Mouse (Mus musculus) left cerebral cortex, adult 9 months (tissue): ENCODE measurements around the gene Erv3.
"Not testable (repeated sequence)": the region's sequence is repeated elsewhere in the genome, so short reads cannot be mapped to it uniquely, and the experiment has no call there.

Experiments
- DNase-seq, 2 experiments: peaks; one replicate each; pipeline ENCODE4 v3.0.0; 2022; ENCODE audit warnings: low spot score in 2 of 2

Erv3 gene

DNA sequence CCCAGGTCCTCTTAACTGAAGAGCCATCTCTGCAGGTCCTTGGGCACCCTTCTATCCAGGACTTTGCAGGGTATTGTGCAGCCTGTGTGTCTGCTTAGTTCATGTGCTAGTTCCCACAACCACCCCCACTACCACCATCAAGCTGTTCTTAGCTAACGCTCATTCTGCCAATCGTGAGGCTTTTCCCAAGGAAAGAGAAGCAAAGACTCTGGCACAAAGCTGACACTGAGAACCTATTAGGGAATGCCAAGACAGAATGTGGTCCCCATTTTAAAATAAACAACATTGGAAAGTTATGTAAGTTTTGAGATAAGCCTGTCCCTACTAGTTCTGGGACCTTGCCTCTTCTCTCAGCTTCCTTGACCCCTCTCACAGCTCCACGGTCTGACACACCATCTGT is 3.9 kb upstream of the Erv3 start:
- DNase-seq = no peak

GRCm38 (mm10) chr2:131862617-131863275 is 3.2 kb upstream of the Erv3 start:
- no peak for DNase-seq

DNA sequence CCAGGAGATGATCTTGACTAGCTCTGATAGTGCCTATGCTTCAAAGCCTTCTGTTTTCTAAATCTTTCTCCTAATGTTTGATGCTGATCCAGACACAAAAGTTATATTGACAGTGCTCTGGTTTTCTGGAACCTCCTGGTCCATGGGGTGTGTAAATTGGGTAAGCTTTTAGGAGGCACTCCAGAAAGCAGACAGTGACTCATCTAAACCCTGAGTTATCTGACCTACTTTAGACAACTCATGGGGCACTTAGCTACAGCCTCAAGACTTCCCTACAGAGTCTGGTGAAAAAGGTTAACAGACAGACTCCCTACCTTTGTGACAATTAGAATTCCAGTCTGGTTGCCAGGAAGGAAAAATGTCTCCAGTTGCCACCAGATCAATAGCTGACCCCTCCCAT is 1.7 kb downstream of the Erv3 start:
- DNase-seq = no peak

DNA sequence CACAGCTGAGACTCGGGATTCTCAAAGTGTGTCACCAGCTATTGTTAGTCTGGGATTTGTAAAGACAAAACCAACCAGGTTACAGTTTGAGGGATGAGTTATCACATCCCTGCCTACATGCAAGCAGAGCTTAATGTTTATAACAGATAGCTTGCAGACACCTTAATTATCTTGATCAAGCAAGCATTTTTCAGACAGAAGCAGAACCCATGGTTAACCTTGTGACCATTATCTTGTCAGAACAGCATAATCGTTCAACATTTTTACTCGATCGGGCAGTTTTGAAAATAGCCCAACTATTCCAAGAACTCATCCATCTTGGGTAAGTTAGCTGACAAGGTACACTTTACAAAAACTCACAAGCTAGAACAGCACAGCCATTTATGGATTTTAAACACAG is 5.8 kb downstream of the Erv3 start:
- no peak for DNase-seq

DNA sequence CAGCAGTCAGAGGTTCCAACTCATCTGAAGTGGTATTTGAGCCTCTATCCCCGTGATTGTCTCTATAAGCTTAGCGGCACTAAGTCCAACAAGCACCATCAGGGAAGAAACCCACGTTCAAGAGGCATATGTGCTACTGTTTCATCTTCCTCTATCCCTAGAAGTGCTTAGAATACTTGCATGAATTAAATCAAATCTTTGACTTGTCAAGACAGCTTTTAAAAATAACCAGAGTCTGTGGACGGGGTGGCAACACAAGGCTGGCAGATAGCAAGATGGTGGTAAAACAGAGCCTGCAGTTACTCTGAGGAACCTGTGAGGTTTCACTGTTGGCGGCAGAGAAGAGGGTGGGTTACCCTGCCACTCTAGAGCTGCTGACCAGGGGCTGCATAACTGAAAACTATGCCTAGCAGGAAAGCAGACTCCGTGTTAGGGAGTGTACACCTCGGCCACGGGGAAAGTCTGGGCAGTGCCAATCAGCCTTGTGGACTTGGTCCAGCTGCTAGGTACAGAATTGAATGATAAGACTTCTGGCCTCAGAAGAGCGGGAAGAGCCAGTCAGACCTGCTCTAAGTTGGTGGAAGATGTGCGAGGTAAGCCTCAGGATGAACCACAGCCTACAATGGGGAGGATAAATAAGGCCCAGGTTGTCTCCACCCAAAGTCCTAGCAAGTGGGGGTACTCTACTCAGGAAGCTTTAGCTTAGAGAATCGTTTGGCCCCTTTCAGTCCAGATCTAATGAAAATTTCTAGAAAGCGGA is 8.0 kb downstream of the Erv3 start:
- no peak for DNase-seq

DNA sequence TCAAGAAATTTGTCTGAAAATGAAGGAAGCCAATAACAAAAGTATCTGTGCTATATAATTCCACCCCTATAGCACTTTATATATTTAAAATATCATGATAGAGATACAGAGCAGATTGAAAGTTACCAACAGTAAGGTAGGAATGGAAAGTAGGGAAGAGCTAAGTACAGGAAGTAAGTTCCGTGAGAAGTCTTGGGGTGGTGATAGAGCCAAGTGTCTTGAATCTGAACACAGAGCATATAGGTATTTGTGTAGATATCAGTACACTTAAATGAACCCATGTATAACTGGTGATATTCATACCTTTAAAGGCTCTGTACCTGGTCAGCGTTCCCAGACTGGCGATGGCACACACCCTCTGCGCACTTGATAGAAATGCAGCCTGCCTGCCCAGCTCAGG is 9.5 kb downstream of the Erv3 start:
- DNase-seq = no peak

DNA sequence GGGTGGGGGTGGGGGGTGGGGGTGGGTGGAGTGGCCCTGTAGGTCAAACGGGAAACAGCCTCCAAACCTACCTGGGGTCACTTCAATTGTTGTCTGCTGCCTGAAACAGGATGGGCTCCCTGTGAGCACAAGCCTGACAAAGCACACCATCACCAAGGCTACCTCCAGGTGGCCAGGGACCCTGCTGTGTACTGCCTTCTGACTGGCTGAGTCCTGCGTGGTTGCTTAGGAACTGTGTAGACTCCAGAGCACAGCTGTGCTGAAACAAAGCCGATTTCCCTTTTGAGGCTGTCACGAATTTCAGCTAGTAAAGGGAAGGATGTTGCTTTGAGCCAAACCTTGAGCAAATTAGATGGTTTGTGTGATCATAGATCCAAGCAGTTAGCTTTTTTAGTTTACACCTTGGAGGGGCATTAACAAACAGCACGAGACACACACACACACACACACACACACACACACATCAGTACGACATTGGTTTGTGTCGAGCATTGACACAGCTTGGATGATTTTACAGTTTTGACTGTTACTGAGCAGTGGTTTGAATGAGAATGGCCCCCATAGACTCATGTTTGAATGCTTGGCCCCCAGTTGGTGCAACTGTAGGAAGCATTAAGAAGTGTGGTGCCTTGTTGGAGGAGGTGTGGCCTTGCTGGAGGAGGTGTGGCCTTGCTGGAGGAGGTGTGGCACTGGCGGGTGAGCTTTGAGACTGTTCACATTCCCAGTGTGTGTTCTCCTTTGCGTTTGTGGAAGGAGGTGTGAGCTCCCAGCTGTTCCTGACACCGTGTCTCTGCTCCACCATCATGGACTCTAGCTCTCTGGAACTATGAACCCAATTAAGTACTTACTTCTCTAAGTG is 11.8 kb downstream of the Erv3 start:
- peak; percentile 66 to 70 for DNase-seq

- DNase-seq = no peak
These were observed 12.7 kb downstream of the Erv3 start for GRCm38 (mm10) chr2:131846811-131847210.

- DNase-seq = no peak
These were observed 13.3 kb downstream of the Erv3 start for GRCm38 (mm10) chr2:131846132-131846710.

GRCm38 (mm10) chr2:131845671-131846070 is 13.9 kb downstream of the Erv3 start:
- DNase-seq = no peak

GRCm38 (mm10) chr2:131842568-131842967 is 17.0 kb downstream of the Erv3 start:
- DNase-seq = no peak

DNA sequence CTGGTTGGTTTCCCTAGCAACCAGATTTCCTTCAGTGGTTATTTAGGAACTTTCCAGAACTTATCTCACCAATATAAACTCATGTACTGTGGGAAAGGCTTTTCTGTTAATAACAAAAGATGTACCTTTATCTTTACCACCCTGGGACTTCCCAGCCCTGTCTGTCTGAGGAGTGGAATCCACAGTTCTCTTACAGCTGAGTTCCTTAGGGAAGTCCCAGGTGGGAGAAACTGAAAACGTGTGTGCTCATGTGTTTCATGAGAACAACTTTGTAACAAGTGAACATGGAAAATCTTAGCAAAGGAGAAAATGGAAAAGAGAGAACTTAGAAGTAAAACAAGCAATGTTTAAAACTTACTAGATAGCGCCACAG is 18.2 kb downstream of the Erv3 start:
- no peak for DNase-seq

GRCm38 (mm10) chr2:131840611-131841320 is 18.8 kb downstream of the Erv3 start:
- DNase-seq = peak in 1 of 2 experiments; percentile 39

DNA sequence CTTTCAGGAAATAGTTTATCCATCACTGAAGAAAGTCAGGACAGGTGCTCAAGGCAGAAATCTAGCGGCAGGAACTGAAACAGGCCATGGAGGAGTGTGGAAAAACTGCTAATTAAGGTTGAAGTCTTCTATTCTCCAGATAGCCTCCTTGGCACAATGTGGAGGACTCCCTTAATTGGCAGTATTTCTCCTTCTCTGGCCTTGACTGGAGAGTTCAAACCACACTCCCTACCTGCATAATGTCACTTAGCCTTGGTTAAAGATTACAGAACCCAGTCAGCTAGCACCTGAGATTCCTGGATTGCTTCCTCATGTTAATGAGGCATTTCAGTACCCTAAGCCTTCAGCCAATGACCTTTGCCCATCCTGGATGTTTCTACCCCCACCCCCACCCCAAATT is 25.3 kb downstream of the Erv3 start:
- DNase-seq = no peak

GRCm38 (mm10) chr2:131831861-131832260 is 27.7 kb downstream of the Erv3 start:
- DNase-seq = no peak

GRCm38 (mm10) chr2:131830945-131831344 is 28.6 kb downstream of the Erv3 start:
- DNase-seq = not testable (repeated sequence)

GRCm38 (mm10) chr2:131827999-131828975 is 31.3 kb downstream of the Erv3 start:
- peak in 1 of 2 experiments; percentile 82 for DNase-seq

DNA sequence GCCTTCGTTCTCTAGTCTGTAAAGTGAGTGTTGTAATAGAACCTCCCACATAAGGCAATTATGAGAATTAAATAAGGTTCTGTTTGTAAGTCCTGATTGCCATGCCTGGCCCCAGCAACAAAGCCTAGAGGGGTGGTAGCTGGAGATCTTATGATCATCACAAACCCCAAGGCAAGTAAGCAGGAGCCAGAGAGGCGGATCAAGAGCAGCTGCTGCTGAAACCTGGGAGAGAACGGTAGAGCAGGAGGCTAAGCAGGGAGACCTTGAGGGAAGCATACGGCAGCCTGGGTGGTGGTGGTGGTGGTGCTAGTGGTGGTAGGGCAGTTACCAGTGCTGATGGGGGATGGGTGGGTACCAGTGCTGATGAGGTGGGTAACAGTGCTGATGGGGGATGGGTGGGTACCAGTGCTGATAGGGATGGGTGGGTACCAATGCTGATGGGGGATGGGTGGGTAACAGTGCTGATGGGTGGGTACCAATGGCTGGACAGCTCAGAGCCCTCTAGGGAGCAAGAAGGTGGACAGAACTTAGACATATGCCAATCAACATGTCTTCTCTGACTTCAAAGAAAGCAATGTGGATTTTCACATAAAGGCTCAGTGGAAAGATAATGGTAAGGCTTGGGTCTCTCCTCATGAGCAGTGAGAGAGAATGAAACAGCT is 32.4 kb downstream of the Erv3 start:
- no peak for DNase-seq

- DNase-seq = no peak
These were observed 34.0 kb downstream of the Erv3 start for GRCm38 (mm10) chr2:131825498-131825897.

DNA sequence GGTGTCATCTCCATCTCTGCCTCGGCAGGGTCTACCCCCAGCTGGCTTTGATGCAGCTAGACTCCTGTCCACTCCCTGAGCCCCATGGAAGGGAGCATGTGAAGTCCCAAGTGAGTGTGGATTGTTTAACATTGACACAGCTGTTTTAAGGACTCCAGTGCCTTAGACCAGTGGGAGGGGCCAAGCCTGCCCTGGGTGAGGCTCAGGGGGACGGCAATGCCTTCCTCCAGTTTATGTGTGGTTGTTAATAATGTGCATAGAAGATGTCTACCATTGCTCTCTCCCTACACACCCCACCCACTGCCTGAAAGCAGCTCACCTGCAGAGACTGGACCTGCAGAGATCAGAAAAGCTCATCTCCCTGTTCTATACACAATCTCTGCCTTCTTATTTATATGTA is 35.6 kb downstream of the Erv3 start:
- no peak for DNase-seq
